Mouse (Mus musculus): ENCODE measurements around the gene Col4a2. TPM values are rescaled to one million over a fixed set of nuclear protein-coding genes. Genes with fewer than 3 reads are reported as not detected.

The Col4a2 gene
- polyA plus RNA-seq, 1 experiment from 2014 or later = 41.6 TPM

DNA sequence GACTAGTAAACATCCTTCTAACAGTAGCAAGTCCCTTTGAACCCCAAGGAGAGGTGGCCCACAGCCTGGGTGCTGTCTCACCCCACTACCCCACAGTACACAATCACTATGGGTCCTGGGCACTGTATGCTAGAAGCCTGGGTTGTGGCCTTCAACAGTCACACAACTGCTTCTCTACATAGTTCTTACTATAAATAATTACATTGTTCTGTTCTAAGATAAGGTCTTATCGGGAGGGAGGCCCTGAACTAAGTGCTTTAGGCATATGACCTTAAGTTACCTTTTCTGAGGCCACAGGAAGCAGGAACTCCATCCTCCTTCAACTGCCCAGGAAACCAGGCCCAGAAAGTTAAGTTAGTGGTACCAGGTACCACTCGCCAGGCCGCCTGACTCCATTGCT is 21.9 kb downstream of the Col4a2 start:
- 91% methylated on average over 3 of the region's 3 CpGs for WGBS
- no peak for ATAC-seq (ENCODE audit: low FRiP score)
- peaks cover 13% of the 10 kb centered on the region for H3K4me1 ChIP-seq (replicated peaks)
- H3K9me3 ChIP-seq = no peaks in the 10 kb centered on the region
- H3K36me3 ChIP-seq = no peaks in the 10 kb centered on the region
- no peak overlapping the region for H3K9ac ChIP-seq
- H3K27me3 ChIP-seq = no peaks in the 10 kb centered on the region
- H3K4me3 ChIP-seq = no peak overlapping the region
- no peak overlapping the region for H3K4me2 ChIP-seq
- no peak overlapping the region for H3K27ac ChIP-seq

DNA sequence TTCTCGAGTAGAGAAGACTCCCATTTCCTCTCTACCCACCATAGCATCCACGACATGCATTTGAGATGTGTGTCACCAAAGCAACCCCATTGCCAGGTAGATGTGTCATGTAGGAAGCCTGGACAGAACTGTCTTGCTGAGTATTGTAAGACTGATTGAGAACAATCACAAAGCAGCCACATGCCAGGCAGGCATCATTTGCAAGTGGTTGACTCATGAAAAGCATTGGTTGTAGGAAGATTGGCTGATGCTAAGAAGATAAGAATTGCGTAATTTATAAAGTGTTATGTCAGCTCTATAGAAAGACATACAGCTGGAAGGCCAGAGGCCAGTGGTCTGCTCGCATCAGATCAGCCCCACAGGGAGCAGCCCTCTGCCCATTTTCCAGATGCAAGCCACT is 22.6 kb downstream of the Col4a2 start:
- no peak for ATAC-seq (ENCODE audit: low FRiP score)
- Histone ChIP-seq H3K4me2 (no peak overlapping the region), H3K9me3 (no peaks in the 10 kb centered on the region), H3K4me1 (replicated peaks) (peaks cover 13% of the 10 kb centered on the region), H3K27ac (no peak overlapping the region), H3K36me3 (no peaks in the 10 kb centered on the region), H3K9ac (no peak overlapping the region), H3K4me3 (no peak overlapping the region), H3K27me3 (no peaks in the 10 kb centered on the region)
- 89% methylated on average over 4 of the region's 4 CpGs for WGBS

DNA sequence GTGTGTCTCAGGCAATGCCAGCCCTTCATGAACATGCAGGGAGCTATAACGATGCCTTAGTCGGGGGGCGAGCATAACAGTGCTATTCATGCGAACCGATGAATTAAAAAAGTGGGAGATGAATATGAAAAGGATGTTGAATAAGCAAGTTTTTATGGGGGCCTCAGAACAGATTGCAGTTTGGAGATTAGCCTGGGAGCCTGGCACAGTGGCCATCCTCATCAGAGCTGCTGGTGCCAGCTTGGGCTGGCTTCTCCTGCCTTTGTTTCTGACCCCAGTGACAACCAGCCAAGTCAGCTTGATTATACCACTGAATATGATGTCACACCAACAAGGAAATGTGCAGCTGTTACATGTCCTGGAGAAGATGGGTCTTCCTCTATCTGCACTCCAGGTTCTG is 23.7 kb downstream of the Col4a2 start:
- Histone ChIP-seq H3K4me3 (no peak overlapping the region), H3K4me1 (replicated peaks) (peaks cover 13% of the 10 kb centered on the region), H3K36me3 (no peaks in the 10 kb centered on the region), H3K9me3 (no peaks in the 10 kb centered on the region), H3K27me3 (no peaks in the 10 kb centered on the region), H3K4me2 (no peak overlapping the region), H3K9ac (no peak overlapping the region), H3K27ac (no peak overlapping the region)
- ATAC-seq (ENCODE audit: low FRiP score) = no peak
- 82% methylated on average over 5 of the region's 5 CpGs for WGBS

DNA sequence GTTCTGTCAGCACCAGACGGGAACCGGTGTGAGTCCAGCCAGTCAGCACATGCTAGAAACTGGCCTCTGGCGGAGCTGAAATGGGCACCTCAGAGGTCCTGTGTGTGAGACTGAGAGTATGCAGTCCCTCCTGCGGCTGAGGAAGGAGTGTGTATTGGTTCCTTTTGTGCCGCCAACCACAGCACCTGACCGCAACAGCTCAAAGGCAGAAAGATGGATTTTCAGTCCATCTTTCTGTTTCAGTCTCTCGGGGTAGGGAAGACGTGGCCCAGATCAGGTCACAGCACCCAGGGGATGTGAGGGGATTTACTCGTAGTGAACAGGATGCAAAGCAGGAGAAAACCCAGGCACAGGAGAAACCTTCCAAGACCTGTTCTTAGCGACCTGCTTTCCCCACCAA is 25.0 kb downstream of the Col4a2 start:
- no peaks in the 10 kb centered on the region for H3K27me3 ChIP-seq
- no peaks in the 10 kb centered on the region for H3K36me3 ChIP-seq
- ATAC-seq (ENCODE audit: low FRiP score) = no peak
- H3K9me3 ChIP-seq = no peaks in the 10 kb centered on the region
- H3K4me3 ChIP-seq = no peak overlapping the region
- peaks cover 13% of the 10 kb centered on the region for H3K4me1 ChIP-seq (replicated peaks)
- no peak overlapping the region for H3K9ac ChIP-seq
- no peak overlapping the region for H3K4me2 ChIP-seq
- WGBS = 88% methylated on average over 10 of the region's 10 CpGs
- H3K27ac ChIP-seq = no peak overlapping the region

DNA sequence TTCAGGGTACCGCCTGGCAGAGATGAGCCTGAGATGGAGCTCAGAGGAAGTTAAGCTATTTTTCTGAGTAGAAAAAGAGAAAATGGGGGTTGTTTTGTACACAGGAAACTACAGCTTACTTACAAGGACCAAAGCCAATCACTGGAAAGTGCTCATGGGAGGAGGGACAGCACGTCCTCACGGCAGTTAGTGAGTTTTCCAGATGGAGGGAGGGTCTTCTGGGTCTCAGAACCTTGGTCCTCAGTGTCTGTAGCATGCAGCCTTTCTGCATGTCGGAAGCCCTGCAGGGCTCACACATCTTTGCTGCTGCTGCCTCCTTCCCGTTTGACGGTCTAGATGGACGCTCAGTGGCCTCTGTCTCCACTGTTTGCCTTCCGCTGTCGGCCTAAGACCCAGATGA is 25.9 kb downstream of the Col4a2 start:
- H3K9me3 ChIP-seq = no peaks in the 10 kb centered on the region
- no peak overlapping the region for H3K4me3 ChIP-seq
- no peaks in the 10 kb centered on the region for H3K36me3 ChIP-seq
- H3K27me3 ChIP-seq = no peaks in the 10 kb centered on the region
- no peak for ATAC-seq (ENCODE audit: low FRiP score)
- peaks cover 13% of the 10 kb centered on the region for H3K4me1 ChIP-seq (replicated peaks)
- 86% methylated on average over 9 of the region's 9 CpGs for WGBS
- H3K9ac ChIP-seq = no peak overlapping the region
- no peak overlapping the region for H3K4me2 ChIP-seq
- no peak overlapping the region for H3K27ac ChIP-seq

DNA sequence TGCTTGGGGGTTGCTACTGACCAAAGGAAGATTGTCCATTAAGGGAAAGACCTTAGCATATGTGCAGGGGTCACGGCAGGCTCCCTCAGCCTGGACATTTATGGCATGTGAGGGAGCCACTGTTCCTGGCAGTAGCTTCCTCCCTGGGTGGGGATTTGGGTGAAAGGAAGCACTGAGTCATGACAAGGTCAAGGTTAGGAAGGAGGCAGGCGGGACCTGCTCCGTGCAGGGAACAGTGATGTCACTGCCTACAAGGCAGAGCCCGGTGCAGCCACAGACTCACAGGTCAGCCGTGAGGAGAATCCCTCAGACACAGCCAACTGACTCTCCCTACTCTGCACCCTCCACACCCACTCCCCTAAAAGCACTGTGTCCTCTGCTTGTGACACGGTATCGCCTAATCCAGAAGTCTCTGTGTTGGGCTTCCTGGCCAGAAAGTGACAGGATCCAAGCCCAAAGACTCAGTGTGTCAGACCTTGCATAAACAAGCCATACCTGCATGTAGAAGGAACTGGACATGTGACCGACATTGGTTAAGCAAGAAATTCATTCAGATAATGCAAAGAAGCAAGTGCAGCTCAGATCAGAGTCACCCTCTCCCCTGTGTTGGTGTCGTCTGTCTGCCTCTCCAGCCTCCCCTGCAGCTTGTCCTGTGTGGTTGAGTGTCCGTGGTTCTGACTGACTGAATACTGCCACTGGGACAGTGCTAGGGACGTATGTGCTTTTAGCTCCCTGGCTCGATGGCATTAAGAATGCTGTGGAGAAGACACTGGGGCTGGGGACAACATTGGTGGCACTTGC is 27.9 kb downstream of the Col4a2 start:
- Histone ChIP-seq H3K4me3 (no peak overlapping the region), H3K4me2 (no peak overlapping the region), H3K36me3 (no peaks in the 10 kb centered on the region), H3K27ac (no peak overlapping the region), H3K27me3 (no peaks in the 10 kb centered on the region), H3K9ac (no peak overlapping the region), H3K4me1 (replicated peaks) (peaks cover 13% of the 10 kb centered on the region), H3K9me3 (no peaks in the 10 kb centered on the region)
- 82% methylated on average over 12 of the region's 12 CpGs for WGBS
- no peak for ATAC-seq (ENCODE audit: low FRiP score)

DNA sequence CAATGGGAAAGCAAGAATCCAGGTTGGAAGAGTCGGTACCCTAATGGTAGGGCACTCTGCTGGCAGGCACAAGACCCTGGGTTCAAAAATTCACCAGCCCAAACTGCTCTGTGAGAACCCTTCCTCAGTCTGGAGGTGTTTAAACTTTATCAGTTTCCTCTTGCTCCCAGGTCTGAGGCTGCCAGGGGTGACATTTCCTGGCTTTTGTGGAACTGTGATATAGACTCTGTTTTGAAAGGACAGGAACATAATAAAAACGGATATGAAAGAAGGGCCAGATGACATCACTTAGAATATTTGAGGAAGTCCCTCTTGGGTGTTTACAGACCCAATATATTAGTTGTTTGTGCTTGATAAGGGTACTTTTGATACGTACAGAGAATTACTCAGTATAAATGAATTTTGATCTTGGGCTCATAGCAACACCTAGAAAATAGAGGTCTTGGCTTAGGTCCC is 28.5 kb downstream of the Col4a2 start:
- no peaks in the 10 kb centered on the region for H3K9me3 ChIP-seq
- H3K9ac ChIP-seq = no peak overlapping the region
- H3K27me3 ChIP-seq = no peaks in the 10 kb centered on the region
- WGBS = 87% methylated on average over 3 of the region's 3 CpGs
- no peak overlapping the region for H3K4me2 ChIP-seq
- H3K4me1 ChIP-seq (replicated peaks) = peaks cover 13% of the 10 kb centered on the region
- H3K27ac ChIP-seq = no peak overlapping the region
- H3K4me3 ChIP-seq = no peak overlapping the region
- no peak for ATAC-seq (ENCODE audit: low FRiP score)
- no peaks in the 10 kb centered on the region for H3K36me3 ChIP-seq

DNA sequence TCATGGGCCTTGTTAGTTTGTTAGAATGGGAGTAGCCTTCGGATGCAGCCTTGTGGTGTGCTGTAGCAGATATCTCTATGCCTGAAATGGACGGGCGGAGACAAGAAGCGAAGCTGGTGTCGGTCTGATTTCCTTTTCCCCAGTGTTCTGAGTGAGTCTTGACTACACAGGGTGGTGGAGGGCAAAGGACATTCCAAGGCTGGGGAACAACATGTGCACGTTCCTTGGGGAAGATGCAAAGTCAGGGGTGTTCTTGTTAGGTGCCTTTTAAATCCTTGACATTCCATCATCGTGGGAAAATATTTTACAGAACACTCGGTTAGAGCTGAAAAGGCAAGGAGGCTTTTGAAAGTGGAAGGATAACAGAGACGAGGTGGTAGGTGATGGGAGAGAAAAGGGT is 31.9 kb downstream of the Col4a2 start:
- Histone ChIP-seq H3K9ac (no peak overlapping the region), H3K27ac (no peak overlapping the region), H3K4me3 (no peak overlapping the region), H3K4me2 (no peak overlapping the region), H3K36me3 (no peaks in the 10 kb centered on the region), H3K9me3 (no peaks in the 10 kb centered on the region), H3K27me3 (no peaks in the 10 kb centered on the region), H3K4me1 (replicated peaks) (no peaks in the 10 kb centered on the region; the same call in 1 of the 2 replicates)
- WGBS = 86% methylated on average over 9 of the region's 9 CpGs
- no peak for ATAC-seq (ENCODE audit: low FRiP score)

DNA sequence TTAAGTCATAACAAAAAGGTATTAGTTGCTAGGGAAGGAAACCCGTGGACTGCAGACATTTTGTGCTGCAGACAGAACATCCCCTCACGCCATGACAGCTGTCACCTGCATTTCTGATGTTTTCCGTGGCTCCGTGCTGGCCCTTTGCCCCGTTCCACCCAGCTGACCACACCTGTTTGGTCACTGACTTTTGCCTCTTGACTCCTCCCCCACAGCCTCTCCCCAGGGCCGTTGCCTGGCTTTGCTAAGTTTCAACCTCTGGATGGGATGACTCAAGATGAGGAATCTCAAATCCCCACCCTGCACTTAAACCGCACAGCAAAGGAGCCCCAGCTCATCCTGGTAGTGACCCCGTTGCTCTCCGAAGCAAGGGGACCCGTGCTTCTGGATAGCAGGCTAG is 33.6 kb downstream of the Col4a2 start:
- H3K4me2 ChIP-seq = no peak overlapping the region
- H3K36me3 ChIP-seq = no peaks in the 10 kb centered on the region
- no peak overlapping the region for H3K4me3 ChIP-seq
- H3K4me1 ChIP-seq (replicated peaks) = no peaks in the 10 kb centered on the region
- H3K27me3 ChIP-seq = no peaks in the 10 kb centered on the region
- no peak for ATAC-seq (ENCODE audit: low FRiP score)
- H3K27ac ChIP-seq = no peak overlapping the region
- H3K9me3 ChIP-seq = no peaks in the 10 kb centered on the region
- H3K9ac ChIP-seq = no peak overlapping the region
- 93% methylated on average over 10 of the region's 10 CpGs for WGBS

DNA sequence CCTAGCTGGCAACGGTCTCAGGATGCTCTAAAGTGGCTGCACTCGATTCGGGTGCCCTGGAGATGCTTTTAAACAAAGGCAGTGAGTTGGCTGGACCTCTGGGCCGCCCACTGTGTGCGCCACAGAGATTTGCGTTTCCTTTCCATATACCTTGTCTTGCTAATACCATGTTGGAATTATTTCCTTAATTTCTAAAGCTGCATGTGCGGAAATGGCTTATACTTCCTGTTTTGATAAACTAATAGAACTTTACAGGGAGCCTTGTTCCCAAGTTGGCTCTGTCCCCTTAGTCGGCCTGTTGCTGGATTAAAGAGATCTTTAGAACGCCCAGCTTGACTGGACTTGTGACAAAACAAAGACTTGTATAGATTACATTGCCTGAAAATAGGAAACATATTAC is 35.1 kb downstream of the Col4a2 start:
- Histone ChIP-seq H3K4me2 (no peak overlapping the region), H3K27me3 (no peaks in the 10 kb centered on the region), H3K9ac (no peak overlapping the region), H3K4me3 (no peak overlapping the region), H3K4me1 (replicated peaks) (no peaks in the 10 kb centered on the region), H3K27ac (no peak overlapping the region), H3K36me3 (no peaks in the 10 kb centered on the region), H3K9me3 (no peaks in the 10 kb centered on the region)
- WGBS = 86% methylated on average over 9 of the region's 9 CpGs
- ATAC-seq (ENCODE audit: low FRiP score) = no peak

DNA sequence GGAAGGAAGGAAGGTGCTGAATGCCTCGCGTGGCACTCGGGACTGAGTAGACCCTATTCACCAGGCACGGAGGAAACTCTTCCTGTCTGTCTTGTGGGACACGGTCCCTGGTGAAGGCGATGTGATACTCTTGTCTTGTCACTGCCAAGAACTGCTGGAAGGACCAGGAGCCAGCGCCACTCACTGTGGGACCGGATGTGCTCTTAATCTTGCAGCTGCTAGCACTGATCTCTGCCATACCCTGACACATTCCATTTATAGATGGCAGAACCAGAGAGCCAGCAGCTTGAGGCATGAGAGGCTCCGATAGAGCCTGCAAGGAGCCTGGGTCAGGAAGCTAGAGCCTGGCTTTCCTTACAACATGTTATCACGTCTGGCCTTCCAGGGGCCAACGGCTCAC is 36.0 kb downstream of the Col4a2 start:
- Histone ChIP-seq H3K27ac (no peak overlapping the region), H3K9me3 (no peaks in the 10 kb centered on the region), H3K9ac (no peak overlapping the region), H3K4me1 (replicated peaks) (no peaks in the 10 kb centered on the region), H3K4me3 (no peak overlapping the region), H3K36me3 (no peaks in the 10 kb centered on the region), H3K4me2 (no peak overlapping the region), H3K27me3 (no peaks in the 10 kb centered on the region)
- no peak for ATAC-seq (ENCODE audit: low FRiP score)
- WGBS = 92% methylated on average over 11 of the region's 11 CpGs

DNA sequence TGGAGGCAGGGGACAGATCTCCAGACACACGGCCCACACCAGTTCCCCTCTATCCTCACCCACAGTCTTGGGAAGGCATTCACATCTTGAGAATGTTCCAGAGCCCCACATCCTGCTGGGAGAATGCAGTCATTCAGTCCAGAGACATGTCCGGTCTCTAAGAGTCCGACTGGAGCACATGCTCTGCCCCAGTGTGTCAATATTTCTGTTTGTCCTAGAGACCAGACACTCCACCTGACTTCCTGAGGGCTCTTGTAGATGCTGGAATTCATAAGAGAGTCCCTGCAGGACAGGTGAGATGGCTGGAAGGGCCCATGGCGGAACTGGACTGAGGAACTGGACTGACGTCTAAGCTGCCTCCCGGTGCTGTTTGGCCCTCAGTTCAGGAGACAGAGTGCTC is 38.8 kb downstream of the Col4a2 start:
- Histone ChIP-seq H3K9me3 (no peaks in the 10 kb centered on the region), H3K4me3 (no peak overlapping the region), H3K27ac (no peak overlapping the region), H3K4me2 (no peak overlapping the region), H3K36me3 (no peaks in the 10 kb centered on the region), H3K27me3 (no peaks in the 10 kb centered on the region), H3K4me1 (replicated peaks) (no peaks in the 10 kb centered on the region), H3K9ac (no peak overlapping the region)
- no peak for ATAC-seq (ENCODE audit: low FRiP score)
- 87% methylated on average over 6 of the region's 6 CpGs for WGBS

DNA sequence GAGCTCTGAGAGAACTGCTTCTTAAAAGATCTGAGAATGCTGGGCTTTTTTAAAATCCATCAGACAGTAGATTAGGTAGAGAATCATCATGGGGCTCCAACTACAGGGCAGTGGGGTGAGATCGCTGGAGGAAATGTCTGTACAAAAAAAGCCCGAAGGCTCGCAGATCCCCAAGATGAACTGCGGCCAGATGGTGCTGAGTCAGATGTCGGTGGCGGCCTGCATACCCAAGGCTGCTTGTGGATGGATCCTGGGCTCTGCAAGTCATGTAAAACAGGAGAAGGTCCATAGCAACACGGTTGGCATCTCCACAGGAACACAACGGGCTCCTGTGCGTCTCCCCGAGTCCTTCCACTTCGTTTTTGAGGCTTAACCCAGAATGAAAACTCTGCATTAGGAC is 39.9 kb downstream of the Col4a2 start:
- H3K9me3 ChIP-seq = no peaks in the 10 kb centered on the region
- ATAC-seq (ENCODE audit: low FRiP score) = no peak

More for the DNA sequence above, 39.9 kb downstream of the Col4a2 start:
- no peak overlapping the region for H3K27ac ChIP-seq
- no peaks in the 10 kb centered on the region for H3K36me3 ChIP-seq
- no peaks in the 10 kb centered on the region for H3K27me3 ChIP-seq
- H3K4me1 ChIP-seq (replicated peaks) = no peaks in the 10 kb centered on the region
- H3K4me3 ChIP-seq = no peak overlapping the region
- no peak overlapping the region for H3K4me2 ChIP-seq
- 79% methylated on average over 11 of the region's 11 CpGs for WGBS
- H3K9ac ChIP-seq = no peak overlapping the region

Data from hindbrain, embryonic 13.5 days (tissue).